Mouse (Mus musculus) olfactory bulb, adult 2 months (tissue): Measurements from ENCODE around the gene Llgl1. TPM values are rescaled to one million over a fixed set of nuclear protein-coding genes. Genes with fewer than 3 reads are reported as not detected.

ENCODE experiments used
- H3K27ac ChIP-seq: fragments of 200-500 bp; 2 replicates; pipeline ENCODE4 v1.5.1; 2012; ENCODE audit warnings: low read depth, low read length; ENCODE audit not compliant: insufficient read depth
- H3K4me1 ChIP-seq: fragments of 200-500 bp; 2 replicates; pipeline ENCODE4 v1.6.1; 2012; ENCODE audit warnings: low read length; ENCODE audit not compliant: control insufficient read depth, insufficient read depth
- H3K4me3 ChIP-seq: fragments of 200-500 bp; 2 replicates; pipeline ENCODE4 v1.5.1; 2012; ENCODE audit warnings: mild to moderate bottlenecking, low read depth, low read length, moderate library complexity; ENCODE audit not compliant: insufficient read depth
- CTCF ChIP-seq: fragments of 200-500 bp; IDR thresholded peaks from 2 replicates; pipeline ENCODE4 v1.5.1; 2012; ENCODE audit warnings: low read depth, mild to moderate bottlenecking, low read length, moderate library complexity; ENCODE audit not compliant: insufficient read depth
- POLR2A ChIP-seq: fragments of 200-500 bp; IDR thresholded peaks from 2 replicates; pipeline ENCODE4 v1.6.1; 2012; ENCODE audit warnings: mild to moderate bottlenecking, low read depth, low read length, moderate library complexity; ENCODE audit not compliant: insufficient read depth
- WGBS: fragments of 180-500 bp; shearing (Covaris S2); methylation state at CpG from one replicate; pipeline ENCODE4 v1.1.7; 2018; 5-methylcytosine and 5-hydroxymethylcytosine counted together
- polyA plus RNA-seq: library from polyadenylated mRNA; stranded (reverse); fragments of >200 nt; gene quantifications from 2 replicates; pipeline ENCODE4 v1.2.4, GENCODE M21; 2012; ENCODE audit warnings: low replicate concordance; ENCODE audit not compliant: missing spikeins, insufficient read depth, insufficient read length

The Llgl1 gene
- polyA plus RNA-seq, 1 experiment: not detected

DNA sequence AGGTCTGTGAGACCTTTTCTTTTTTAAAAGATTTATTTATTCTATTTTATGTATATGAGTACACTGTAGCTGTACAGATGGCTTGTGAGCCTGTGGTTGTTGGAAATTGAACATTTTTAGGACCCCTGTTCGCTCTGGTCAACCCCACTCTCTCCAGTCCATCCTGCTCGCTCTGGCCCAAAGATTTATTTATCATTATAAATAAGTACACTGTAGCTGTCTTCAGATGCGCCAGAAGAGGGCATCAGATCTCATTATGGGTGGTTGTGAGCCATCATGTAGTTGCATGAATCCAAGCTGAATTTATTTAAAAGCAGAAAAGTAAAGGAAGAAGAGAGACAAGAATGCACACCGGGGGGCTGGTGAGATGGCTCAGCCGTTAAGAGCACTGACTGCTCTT, 35.7 kb downstream of the Llgl1 start:
- WGBS: 73% methylated on average over 5 of the region's 5 CpGs
- no peak for TF ChIP-seq POLR2A

GRCm38 (mm10) chr11:60736491-60736890, 37.0 kb downstream of the Llgl1 start:
- no peaks in the 10 kb centered on the region for H3K4me1 ChIP-seq
- WGBS: 90% methylated on average over 3 of the region's 3 CpGs
- no peak overlapping the region for H3K27ac ChIP-seq
- TF ChIP-seq POLR2A (no peak), CTCF (no peak)
- no peak overlapping the region for H3K4me3 ChIP-seq

More for the DNA sequence above, 35.7 kb downstream of the Llgl1 start:
- H3K4me1 ChIP-seq: no peaks in the 10 kb centered on the region
- H3K27ac ChIP-seq: no peak overlapping the region
- no peak overlapping the region for H3K4me3 ChIP-seq

DNA sequence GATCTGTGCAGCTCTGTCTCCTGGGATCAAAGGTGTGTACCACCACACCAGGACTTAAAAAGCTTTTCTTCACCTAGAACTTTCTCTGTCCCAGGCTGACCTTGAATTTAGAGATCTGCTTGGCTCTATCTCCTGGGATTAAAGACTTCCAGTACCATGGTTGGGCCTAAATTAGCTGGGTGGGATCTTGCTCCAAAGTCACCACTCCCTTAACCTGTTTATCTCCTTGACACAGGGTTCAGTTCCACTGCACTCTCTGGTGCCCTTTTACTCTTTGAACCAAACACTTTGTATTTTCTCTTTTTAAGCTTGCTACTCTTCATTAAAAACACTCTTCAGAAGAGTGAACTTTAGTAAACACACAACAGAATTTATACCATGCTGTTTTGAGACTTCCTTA, 37.9 kb downstream of the Llgl1 start:
- H3K4me3 ChIP-seq: no peak overlapping the region
- TF ChIP-seq POLR2A: no peak
- TF ChIP-seq CTCF: no peak

DNA sequence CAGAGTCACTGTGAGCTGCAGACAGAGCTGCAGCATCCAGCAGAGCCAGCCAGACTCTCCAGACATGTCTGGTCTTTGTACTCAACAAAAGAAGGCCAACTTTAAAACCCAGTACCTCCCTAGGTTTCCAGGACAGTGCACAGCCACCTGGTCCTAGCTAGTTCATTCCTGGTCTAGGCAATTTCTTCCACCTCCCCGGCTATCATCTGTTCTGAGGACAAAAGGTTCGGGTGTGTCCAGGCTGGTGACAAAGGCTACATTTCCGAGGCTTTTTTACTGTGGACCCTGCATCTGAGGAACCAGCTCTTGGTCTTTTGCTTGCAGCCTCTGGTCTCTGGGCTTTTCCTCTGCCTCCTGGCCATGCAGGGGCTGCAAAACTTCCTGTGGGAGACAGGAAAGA, 40.8 kb downstream of the Llgl1 start:
- 75% methylated on average over 3 of the region's 3 CpGs for WGBS
- Histone ChIP-seq H3K4me3 (no peak overlapping the region), H3K27ac (no peak overlapping the region), H3K4me1 (no peaks in the 10 kb centered on the region)
- TF ChIP-seq POLR2A (no peak), CTCF (no peak)

More for the DNA sequence above, 37.9 kb downstream of the Llgl1 start:
- Histone ChIP-seq H3K27ac (no peak overlapping the region), H3K4me1 (no peaks in the 10 kb centered on the region)

DNA sequence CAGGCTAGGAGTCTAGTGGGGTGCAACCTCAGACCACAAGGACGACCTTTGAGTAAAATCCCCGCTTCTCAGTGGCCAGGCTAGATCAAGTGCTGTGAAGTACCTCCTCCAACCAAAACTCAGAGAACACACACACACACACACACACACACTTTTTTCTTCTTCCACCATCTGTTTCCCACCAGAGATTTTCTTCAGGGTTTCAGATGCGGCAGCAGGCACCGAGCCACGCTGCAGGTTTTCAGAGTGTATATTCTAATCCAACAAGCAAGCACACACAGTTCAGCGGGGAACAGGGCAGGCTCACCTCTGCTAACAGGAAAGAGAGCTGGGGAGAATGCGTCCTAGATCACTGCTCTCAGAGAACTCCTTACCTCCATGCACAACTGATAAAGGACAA, 56.0 kb downstream of the Llgl1 start:
- no peak overlapping the region for H3K4me3 ChIP-seq
- TF ChIP-seq CTCF (no peak), POLR2A (no peak)
- 90% methylated on average over 7 of the region's 7 CpGs for WGBS
- no peak overlapping the region for H3K27ac ChIP-seq
- H3K4me1 ChIP-seq: no peaks in the 10 kb centered on the region

GRCm38 (mm10) chr11:60761681-60762080, 62.2 kb downstream of the Llgl1 start:
- TF ChIP-seq CTCF (no peak), POLR2A (no peak)
- 87% methylated on average over 3 of the region's 3 CpGs for WGBS

More at GRCm38 (mm10) chr11:60761681-60762080, 62.2 kb downstream of the Llgl1 start:
- no peak overlapping the region for H3K4me3 ChIP-seq
- no peaks in the 10 kb centered on the region for H3K4me1 ChIP-seq
- no peak overlapping the region for H3K27ac ChIP-seq

Other genes with a start within 250 kb of the Llgl1 start
- not detected in 2 replicates for gene Drg2, start 245.1 kb upstream of the Llgl1 start, polyA plus RNA-seq
- gene Myo15, start 230.4 kb upstream of the Llgl1 start, polyA plus RNA-seq: not detected in 2 replicates
- gene Alkbh5, start 163.3 kb upstream of the Llgl1 start, polyA plus RNA-seq: not detected in 2 replicates
- not detected in 2 replicates for gene Flii, start 27.5 kb downstream of the Llgl1 start, polyA plus RNA-seq
- not detected in 2 replicates for gene Mief2, start 28.7 kb downstream of the Llgl1 start, polyA plus RNA-seq
- gene Top3a, start 77.6 kb downstream of the Llgl1 start, polyA plus RNA-seq: not detected in 2 replicates
- not detected in 2 replicates for gene Smcr8, start 77.8 kb downstream of the Llgl1 start, polyA plus RNA-seq
- not detected in 2 replicates for gene Shmt1, start 112.0 kb downstream of the Llgl1 start, polyA plus RNA-seq
- gene Dhrs7b, start 130.9 kb downstream of the Llgl1 start, polyA plus RNA-seq: not detected in 2 replicates
- not detected in 2 replicates for gene Tmem11, start 179.5 kb downstream of the Llgl1 start, polyA plus RNA-seq
- gene Natd1, start 215.0 kb downstream of the Llgl1 start, polyA plus RNA-seq: not detected in 2 replicates
- gene Map2k3, start 232.3 kb downstream of the Llgl1 start, polyA plus RNA-seq: not detected in 2 replicates